Mouse (Mus musculus): ENCODE data around the gene Btbd6. TPM values are rescaled to one million over a fixed set of nuclear protein-coding genes. Genes with fewer than 3 reads are reported as not detected.
A peak's percentile ranks its signal among the peaks of the same experiment; 100 is the strongest.

Btbd6 gene
- polyA plus RNA-seq, 1 experiment from 2014 or later = 10.1 TPM

DNA sequence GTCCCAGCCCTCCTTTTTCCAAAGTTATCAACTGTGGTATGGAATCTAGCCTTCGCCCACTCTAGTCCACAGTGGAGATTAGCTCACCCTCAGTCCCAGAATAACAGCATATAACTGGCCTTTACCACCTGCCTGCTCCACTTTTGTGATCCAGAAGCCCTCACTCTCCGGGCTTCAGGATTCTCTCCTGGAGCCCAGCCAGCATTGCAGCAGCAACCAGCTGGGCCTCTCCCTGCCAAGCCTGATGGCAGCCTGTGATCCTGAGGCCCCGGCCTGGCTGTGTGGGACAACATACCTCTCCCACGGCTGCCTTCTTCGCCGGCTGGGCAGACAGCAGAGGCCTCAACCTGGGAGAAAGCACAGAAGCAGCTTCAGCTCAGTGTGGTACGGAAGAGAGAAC lies 14.9 kb upstream of the Btbd6 start:
- Histone ChIP-seq H3K9me3 (replicated peaks) (no peaks in the 10 kb centered on the region), H3K36me3 (peaks cover 79% of the 10 kb centered on the region), H3K4me1 (no peaks in the 10 kb centered on the region), H3K27ac (no peak overlapping the region), H3K9ac (no peak overlapping the region), H3K4me3 (no peak overlapping the region), H3K27me3 (replicated peaks) (no peaks in the 10 kb centered on the region), H3K4me2 (no peak overlapping the region)
- ATAC-seq = no peak
- 88% methylated on average over 7 of the region's 7 CpGs for WGBS (ENCODE audit: insufficient replicate concordance)

DNA sequence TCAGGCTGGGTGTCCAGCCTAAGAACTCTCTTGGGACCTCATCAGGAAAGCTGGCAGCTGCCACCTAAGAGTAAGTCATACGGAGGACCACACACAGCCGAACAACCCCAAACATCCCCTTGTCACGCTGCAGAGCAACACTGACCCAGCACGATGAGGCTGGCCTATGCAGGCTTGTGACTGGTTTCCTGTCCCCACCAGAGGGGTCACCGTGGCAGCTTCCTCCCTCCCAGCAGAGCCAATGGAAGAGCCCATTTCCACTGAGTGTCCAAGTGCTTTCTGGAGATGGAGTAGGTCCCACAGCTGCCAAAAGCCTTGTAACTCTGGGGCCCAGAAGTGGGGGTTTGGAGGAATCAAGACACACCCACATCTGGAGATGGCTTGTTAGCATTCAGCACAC lies 14.4 kb upstream of the Btbd6 start:
- Histone ChIP-seq H3K4me1 (no peaks in the 10 kb centered on the region), H3K4me3 (no peak overlapping the region), H3K27me3 (replicated peaks) (no peaks in the 10 kb centered on the region), H3K9me3 (replicated peaks) (no peaks in the 10 kb centered on the region), H3K4me2 (no peak overlapping the region), H3K36me3 (peaks cover 83% of the 10 kb centered on the region), H3K27ac (no peak overlapping the region), H3K9ac (no peak overlapping the region)
- 77% methylated on average over 5 of the region's 5 CpGs for WGBS (ENCODE audit: insufficient replicate concordance)
- no peak for ATAC-seq

DNA sequence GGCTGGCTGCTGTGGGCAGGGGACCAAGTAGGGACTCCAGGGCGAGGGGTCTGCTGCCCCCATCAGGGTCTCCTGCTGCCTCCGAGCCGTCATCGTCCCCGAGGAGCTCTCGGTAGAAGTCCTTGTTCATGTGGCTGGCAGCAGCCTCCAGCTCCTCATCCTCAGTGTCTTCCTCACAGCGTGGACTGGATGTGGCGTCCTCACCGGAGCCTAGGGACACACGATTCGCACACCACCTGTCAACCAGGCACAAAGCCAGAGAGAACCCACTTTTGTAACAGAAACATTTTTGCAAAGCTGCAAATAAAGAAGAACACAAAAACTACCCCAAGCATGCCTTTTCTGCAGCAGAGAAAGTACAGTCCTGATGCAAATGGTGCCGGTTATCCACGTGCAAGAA lies 10.5 kb upstream of the Btbd6 start:
- WGBS (ENCODE audit: insufficient replicate concordance) = 86% methylated on average over 13 of the region's 13 CpGs
- Histone ChIP-seq H3K9me3 (replicated peaks) (no peaks in the 10 kb centered on the region), H3K4me3 (no peak overlapping the region), H3K4me1 (no peaks in the 10 kb centered on the region), H3K4me2 (no peak overlapping the region), H3K36me3 (peaks cover 99% of the 10 kb centered on the region), H3K27ac (no peak overlapping the region), H3K27me3 (replicated peaks) (no peaks in the 10 kb centered on the region), H3K9ac (no peak overlapping the region)
- ATAC-seq = no peak

DNA sequence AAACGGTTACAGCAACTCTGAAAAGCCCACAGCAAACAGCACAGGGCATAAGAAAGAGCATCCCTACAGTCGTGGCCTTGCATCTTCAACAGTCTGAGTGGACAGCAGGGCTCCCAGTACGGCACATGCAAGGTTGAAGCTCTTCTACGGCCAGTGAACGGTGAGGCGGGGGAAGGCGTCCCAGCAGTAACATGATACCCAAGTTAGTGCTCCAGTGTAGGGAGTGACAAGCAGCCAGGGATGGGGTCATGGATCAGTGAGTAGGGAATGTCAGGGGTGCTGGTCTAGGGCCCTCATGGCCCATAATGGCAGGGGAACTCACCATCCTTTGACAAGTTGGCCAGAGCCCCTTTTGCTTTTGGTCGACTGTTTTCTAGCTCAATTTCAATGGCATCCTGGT lies 7.3 kb upstream of the Btbd6 start:
- no peak for ATAC-seq
- H3K27me3 ChIP-seq (replicated peaks) = no peaks in the 10 kb centered on the region
- H3K9me3 ChIP-seq (replicated peaks) = no peaks in the 10 kb centered on the region
- no peak overlapping the region for H3K4me2 ChIP-seq
- no peak overlapping the region for H3K4me3 ChIP-seq
- peaks cover 99% of the 10 kb centered on the region for H3K36me3 ChIP-seq
- no peaks in the 10 kb centered on the region for H3K4me1 ChIP-seq
- 75% methylated on average over 8 of the region's 8 CpGs for WGBS (ENCODE audit: insufficient replicate concordance)
- no peak overlapping the region for H3K27ac ChIP-seq
- H3K9ac ChIP-seq = no peak overlapping the region

DNA sequence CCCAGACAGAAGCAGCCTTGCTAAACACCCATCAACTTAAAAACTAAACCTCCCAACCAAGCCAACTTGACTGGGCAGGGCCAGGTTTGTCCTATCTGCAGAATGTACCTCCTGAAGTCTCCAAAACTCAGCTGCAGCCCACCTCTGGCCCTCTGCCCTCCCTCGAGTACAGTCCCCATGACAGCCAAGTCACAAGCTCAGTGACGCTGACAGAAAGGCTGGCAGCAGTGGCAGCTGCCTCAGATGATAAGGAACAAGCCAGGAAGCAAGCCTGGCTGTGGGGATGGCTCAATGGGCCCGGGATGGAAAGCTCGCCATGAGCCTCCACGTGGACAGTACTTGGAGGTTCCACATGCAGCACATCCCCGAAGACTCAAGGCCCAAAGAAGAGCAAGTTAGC lies 6.7 kb upstream of the Btbd6 start:
- Histone ChIP-seq H3K27me3 (replicated peaks) (no peaks in the 10 kb centered on the region), H3K27ac (no peak overlapping the region), H3K4me1 (no peaks in the 10 kb centered on the region), H3K9ac (no peak overlapping the region), H3K4me3 (no peak overlapping the region), H3K4me2 (no peak overlapping the region), H3K9me3 (replicated peaks) (no peaks in the 10 kb centered on the region), H3K36me3 (peaks cover 99% of the 10 kb centered on the region)
- ATAC-seq = 0 out of 2 replicates have a peak, but pooled peaks have one; percentile 22
- 52% methylated on average over 6 of the region's 6 CpGs for WGBS (ENCODE audit: insufficient replicate concordance)

DNA sequence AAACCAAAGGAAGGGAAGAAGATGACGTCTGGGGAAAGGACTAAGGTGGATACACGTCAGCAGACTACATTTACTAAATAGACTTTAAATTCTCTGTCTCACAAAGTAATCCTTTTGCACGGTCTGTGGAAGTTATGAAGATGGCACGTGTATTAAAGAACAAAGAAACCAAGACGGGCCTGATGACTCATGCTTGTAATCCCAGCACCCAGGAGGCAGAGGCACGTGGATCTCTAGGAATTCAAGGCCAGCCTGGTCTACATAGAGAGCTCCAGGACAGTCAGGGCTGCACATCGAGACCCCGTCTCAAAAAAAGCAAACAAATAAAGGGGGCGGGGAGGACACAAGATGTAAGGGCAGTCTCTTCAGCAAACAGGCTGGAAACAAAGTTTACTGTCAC lies 1.5 kb upstream of the Btbd6 start:
- WGBS (ENCODE audit: insufficient replicate concordance) = 76% methylated on average over 9 of the region's 9 CpGs

DNA sequence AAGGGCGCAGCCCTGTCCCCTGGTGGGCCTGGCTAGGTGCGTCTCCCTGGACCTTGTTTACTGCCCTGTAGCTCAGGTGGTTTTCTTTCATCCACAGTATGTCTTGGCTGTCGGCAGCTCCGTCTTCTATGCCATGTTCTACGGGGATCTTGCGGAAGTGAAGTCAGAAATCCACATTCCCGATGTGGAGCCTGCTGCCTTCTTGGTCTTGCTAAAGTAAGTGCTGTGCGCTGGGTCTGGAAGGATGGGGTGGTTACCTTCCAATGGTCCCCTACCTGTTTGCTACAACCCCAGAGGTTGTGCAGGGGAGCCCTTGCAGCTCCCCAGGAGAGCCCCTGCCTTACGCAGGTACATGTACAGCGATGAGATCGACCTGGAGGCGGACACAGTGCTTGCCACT lies 874 bp downstream of the Btbd6 start:
- Histone ChIP-seq H3K9ac (peak overlapping the region; percentile 82), H3K4me2 (peak overlapping the region; percentile 94), H3K27ac (peak overlapping the region; percentile 81), H3K27me3 (replicated peaks) (no peaks in the 10 kb centered on the region), H3K9me3 (replicated peaks) (no peaks in the 10 kb centered on the region), H3K36me3 (peaks cover 77% of the 10 kb centered on the region), H3K4me3 (peak overlapping the region; percentile 75), H3K4me1 (peaks cover 21% of the 10 kb centered on the region)
- ATAC-seq = no peak
- WGBS (ENCODE audit: insufficient replicate concordance) = 56% methylated on average over 12 of the region's 12 CpGs

More for the DNA sequence above, 1.5 kb upstream of the Btbd6 start:
- Histone ChIP-seq H3K4me2 (no peak overlapping the region), H3K27ac (no peak overlapping the region), H3K9me3 (replicated peaks) (no peaks in the 10 kb centered on the region), H3K27me3 (replicated peaks) (no peaks in the 10 kb centered on the region), H3K4me3 (no peak overlapping the region), H3K4me1 (peaks cover 21% of the 10 kb centered on the region), H3K9ac (no peak overlapping the region), H3K36me3 (peaks cover 76% of the 10 kb centered on the region)
- no peak for ATAC-seq

DNA sequence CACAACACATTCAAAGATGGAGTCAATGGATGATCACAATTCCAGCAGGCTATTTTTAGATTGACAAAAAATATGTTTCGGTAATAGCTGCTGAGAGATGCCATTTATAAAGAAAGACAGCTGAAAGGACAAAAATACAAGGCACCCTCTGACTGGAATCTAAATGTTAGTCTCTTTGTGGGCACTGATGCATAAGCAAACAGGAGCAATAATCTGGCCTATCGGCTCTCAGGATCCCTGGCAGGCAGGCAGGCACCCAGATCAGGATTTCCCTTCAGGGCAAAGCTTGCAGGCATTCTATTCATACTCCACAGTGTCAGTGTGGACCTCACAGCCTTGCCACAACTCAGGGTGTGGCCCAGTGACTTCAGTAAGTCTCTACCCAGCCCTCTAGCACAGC lies 5.7 kb downstream of the Btbd6 start:
- Histone ChIP-seq H3K4me3 (no peak overlapping the region), H3K27ac (no peak overlapping the region), H3K4me2 (no peak overlapping the region), H3K9ac (no peak overlapping the region), H3K36me3 (peaks cover 94% of the 10 kb centered on the region), H3K9me3 (replicated peaks) (no peaks in the 10 kb centered on the region), H3K4me1 (peaks cover 7% of the 10 kb centered on the region), H3K27me3 (replicated peaks) (no peaks in the 10 kb centered on the region)
- WGBS (ENCODE audit: insufficient replicate concordance) = 83% methylated on average over 2 of the region's 2 CpGs
- ATAC-seq = peak; percentile 45; the same call in 1 of the 2 replicates

DNA sequence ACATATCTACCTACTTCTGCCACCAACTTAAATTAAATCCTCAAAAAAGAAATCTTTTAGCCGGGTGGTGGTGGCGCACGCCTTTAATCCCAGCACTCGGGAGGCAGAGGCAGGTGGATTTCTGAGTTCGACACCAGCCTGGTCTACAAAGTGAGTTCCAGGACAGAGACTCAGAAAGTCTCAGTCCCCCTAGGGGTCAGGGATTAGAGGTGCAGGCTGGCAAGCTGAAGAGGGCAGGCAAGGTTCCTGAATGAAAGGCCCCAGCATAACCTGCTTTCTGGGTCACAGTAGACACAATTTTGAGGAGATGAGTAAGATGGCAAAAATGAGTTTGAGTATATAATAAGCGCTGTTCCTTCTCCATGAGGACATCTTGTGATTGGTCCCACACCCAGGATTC lies 9.1 kb downstream of the Btbd6 start:
- Histone ChIP-seq H3K27ac (no peak overlapping the region), H3K36me3 (peaks cover 84% of the 10 kb centered on the region), H3K9me3 (replicated peaks) (no peaks in the 10 kb centered on the region), H3K27me3 (replicated peaks) (no peaks in the 10 kb centered on the region), H3K4me2 (no peak overlapping the region), H3K4me1 (peaks cover 9% of the 10 kb centered on the region), H3K9ac (no peak overlapping the region), H3K4me3 (no peak overlapping the region)
- ATAC-seq = no peak
- WGBS (ENCODE audit: insufficient replicate concordance) = 85% methylated on average over 6 of the region's 6 CpGs

DNA sequence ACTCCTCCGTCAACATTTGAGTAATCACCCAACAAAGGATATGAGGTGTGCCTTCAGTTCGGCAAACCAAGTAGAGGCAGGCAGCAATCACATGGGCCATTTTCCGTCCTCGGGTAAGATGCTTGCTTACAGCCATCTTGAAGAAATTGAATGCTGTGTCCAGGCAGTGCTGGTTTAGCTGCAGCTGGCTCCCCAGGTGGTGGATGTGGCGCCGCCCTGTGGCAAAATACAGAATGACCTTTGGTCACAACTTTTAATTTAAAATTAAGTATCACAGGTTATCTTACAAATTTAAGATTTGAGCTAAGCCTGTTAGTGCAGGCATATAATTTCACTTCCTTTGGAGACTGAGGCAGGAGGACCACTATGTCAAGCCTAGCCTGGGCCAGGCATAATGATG lies 11.6 kb downstream of the Btbd6 start:
- no peak for ATAC-seq
- no peak overlapping the region for H3K4me3 ChIP-seq

DNA sequence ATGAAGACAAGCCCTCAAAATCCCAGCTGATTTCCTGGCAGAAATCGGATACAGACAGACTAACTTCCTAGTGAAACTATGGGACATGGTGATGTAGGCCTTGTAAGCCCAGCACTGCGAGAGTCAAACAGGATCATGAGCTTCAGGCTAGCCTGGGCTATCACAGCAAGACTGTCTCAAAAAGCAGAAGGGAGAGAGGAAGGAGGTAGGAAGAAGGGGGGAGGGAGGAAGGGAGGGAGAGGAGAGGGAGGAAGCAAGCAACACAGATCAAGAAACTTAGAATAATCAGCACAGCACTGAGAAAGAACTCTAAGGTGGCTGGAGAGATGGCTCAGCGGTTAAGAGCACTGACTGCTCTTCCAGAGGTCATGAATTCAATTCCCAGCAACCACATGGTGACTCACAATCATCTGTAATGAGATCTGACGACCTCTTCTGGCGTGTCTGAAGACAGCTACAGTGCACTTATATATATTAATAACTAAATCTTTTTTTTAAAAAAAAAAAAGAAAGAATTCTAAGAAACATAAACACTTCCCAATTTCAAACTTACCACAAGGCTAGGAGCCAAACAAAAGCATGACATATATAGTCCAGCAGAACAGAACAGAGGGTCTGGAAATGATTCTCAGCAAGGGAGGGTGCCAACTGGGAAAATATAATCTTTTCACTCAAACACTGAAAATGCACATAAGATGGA lies 14.6 kb downstream of the Btbd6 start:
- H3K27me3 ChIP-seq (replicated peaks) = no peaks in the 10 kb centered on the region
- H3K9ac ChIP-seq = no peak overlapping the region
- no peak for ATAC-seq
- H3K4me3 ChIP-seq = no peak overlapping the region
- no peak overlapping the region for H3K4me2 ChIP-seq
- no peaks in the 10 kb centered on the region; the same call in 1 of the 2 replicates for H3K9me3 ChIP-seq (replicated peaks)
- H3K27ac ChIP-seq = no peak overlapping the region
- 62% methylated on average over 5 of the region's 5 CpGs for WGBS (ENCODE audit: insufficient replicate concordance)
- peaks cover 37% of the 10 kb centered on the region for H3K4me1 ChIP-seq
- H3K36me3 ChIP-seq = peaks cover 68% of the 10 kb centered on the region

More for the DNA sequence above, 11.6 kb downstream of the Btbd6 start:
- H3K4me1 ChIP-seq = peaks cover 25% of the 10 kb centered on the region
- WGBS (ENCODE audit: insufficient replicate concordance) = 59% methylated on average over 6 of the region's 6 CpGs
- H3K27ac ChIP-seq = no peak overlapping the region
- no peaks in the 10 kb centered on the region for H3K9me3 ChIP-seq (replicated peaks)
- H3K9ac ChIP-seq = no peak overlapping the region
- H3K27me3 ChIP-seq (replicated peaks) = no peaks in the 10 kb centered on the region
- no peak overlapping the region for H3K4me2 ChIP-seq
- H3K36me3 ChIP-seq = peaks cover 81% of the 10 kb centered on the region

DNA sequence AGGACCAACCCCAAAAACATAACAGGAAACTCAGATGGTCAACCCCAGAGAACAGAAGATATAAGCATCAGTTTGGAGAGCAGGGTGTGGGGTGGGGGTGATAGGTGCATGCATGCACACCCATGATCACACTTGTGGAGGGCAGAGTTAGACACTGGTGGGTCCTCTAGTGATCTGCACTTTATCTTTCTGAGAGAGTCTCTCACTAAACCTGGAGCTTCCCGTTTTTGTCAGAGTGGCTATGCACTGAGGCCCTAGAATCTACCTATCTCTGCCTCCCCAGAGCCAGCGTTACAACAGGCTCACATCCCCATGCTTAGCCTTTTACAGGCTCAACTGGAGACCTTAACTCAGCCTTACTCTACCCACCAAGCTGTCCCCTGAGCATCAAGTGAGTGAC lies 15.2 kb downstream of the Btbd6 start:
- Histone ChIP-seq H3K27me3 (replicated peaks) (no peaks in the 10 kb centered on the region), H3K4me1 (peaks cover 38% of the 10 kb centered on the region), H3K4me2 (no peak overlapping the region), H3K9me3 (replicated peaks) (no peaks in the 10 kb centered on the region; the same call in 1 of the 2 replicates), H3K36me3 (peaks cover 68% of the 10 kb centered on the region), H3K4me3 (no peak overlapping the region), H3K9ac (no peak overlapping the region), H3K27ac (peak overlapping the region; percentile 52; the same call in 1 of the 2 replicates)
- 17% methylated on average over 2 of the region's 2 CpGs for WGBS (ENCODE audit: insufficient replicate concordance)
- ATAC-seq = peak; percentile 40; the same call in 1 of the 2 replicates

DNA sequence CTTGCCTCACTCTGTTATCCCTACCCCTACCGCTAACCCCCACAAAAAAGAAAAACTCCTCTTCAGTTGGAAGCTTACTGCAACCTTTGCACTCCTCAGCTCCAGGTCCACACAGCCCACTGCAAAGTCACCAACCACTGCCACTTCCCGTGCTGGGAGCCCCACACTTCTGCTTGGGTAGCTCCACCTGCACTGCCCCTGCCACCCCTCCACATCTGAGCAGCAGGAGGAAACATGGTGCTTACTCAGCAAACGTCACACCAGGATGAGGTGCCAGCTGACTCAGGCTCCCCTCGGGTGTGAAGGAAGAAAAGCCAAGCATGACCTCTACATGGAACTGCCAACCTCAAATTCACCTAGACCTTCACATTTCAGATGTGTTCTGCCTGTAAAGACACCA lies 17.9 kb downstream of the Btbd6 start:
- Histone ChIP-seq H3K9ac (no peak overlapping the region), H3K4me2 (no peak overlapping the region), H3K36me3 (peaks cover 63% of the 10 kb centered on the region), H3K4me1 (peaks cover 58% of the 10 kb centered on the region), H3K9me3 (replicated peaks) (no peaks in the 10 kb centered on the region; the same call in 1 of the 2 replicates), H3K27me3 (replicated peaks) (no peaks in the 10 kb centered on the region), H3K27ac (no peak overlapping the region), H3K4me3 (no peak overlapping the region)
- 66% methylated on average over 4 of the region's 4 CpGs for WGBS (ENCODE audit: insufficient replicate concordance)
- ATAC-seq = no peak

All from liver, embryonic 12.5 days (tissue).